Mouse (Mus musculus) CH12.LX (cell line): Measurements from ENCODE around the gene Pllp.

Source experiments
- BHLHE40 ChIP-seq: IDR thresholded peaks from 2 replicates; pipeline ENCODE4 v1.6.1; 2011; ENCODE audit warnings: mild to moderate bottlenecking, low read depth, low read length, improper control_type of control experiment
- CTCF ChIP-seq, 2 experiments: IDR thresholded peaks in 1 of 2; conservative IDR thresholded peaks in 1 of 2; 2 replicates each; pipeline ENCODE4 v1.5.1; 2011 to 2012; ENCODE audit warnings: low read depth in 2 of 2, low read length in 2 of 2, improper control_type of control experiment in 1 of 2, inconsistent platforms in 1 of 2, mild to moderate bottlenecking in 1 of 2, moderate library complexity in 1 of 2
- EP300 ChIP-seq: IDR thresholded peaks from 2 replicates; pipeline ENCODE4 v1.6.1; 2011; ENCODE audit warnings: low read length, improper control_type of control experiment
- GABPA ChIP-seq: IDR thresholded peaks from 2 replicates; pipeline ENCODE4 v1.6.1; 2012; ENCODE audit warnings: low read depth, low read length, improper control_type of control experiment, inconsistent platforms; ENCODE audit not compliant: insufficient replicate concordance
- KAT2A ChIP-seq: IDR thresholded peaks from 2 replicates; pipeline ENCODE4 v1.6.1; 2012; ENCODE audit warnings: low read length, improper control_type of control experiment, inconsistent platforms; ENCODE audit not compliant: insufficient replicate concordance
- MAFK ChIP-seq: IDR thresholded peaks from 2 replicates; pipeline ENCODE4 v1.6.1; 2011; ENCODE audit warnings: low read length, improper control_type of control experiment; ENCODE audit not compliant: insufficient replicate concordance
- MEF2A ChIP-seq: IDR thresholded peaks from 2 replicates; pipeline ENCODE4 v1.6.1; 2014; ENCODE audit warnings: low read depth, mild to moderate bottlenecking, inconsistent platforms, low read length, improper control_type of control experiment, borderline replicate concordance
- MXI1 ChIP-seq: IDR thresholded peaks from 2 replicates; pipeline ENCODE4 v1.6.1; 2011; ENCODE audit warnings: mild to moderate bottlenecking, low read depth, low read length, improper control_type of control experiment
- MYC ChIP-seq: IDR thresholded peaks from 2 replicates; pipeline ENCODE4 v1.6.1; 2011; ENCODE audit warnings: low read depth, mild to moderate bottlenecking, improper control_type of control experiment, low read length
- NRF1 ChIP-seq: IDR thresholded peaks from 2 replicates; pipeline ENCODE4 v1.6.1; 2014; ENCODE audit warnings: low read depth, mild to moderate bottlenecking, inconsistent platforms, low read length, improper control_type of control experiment, moderate library complexity
- POLR2A ChIP-seq: IDR thresholded peaks from 2 replicates; pipeline ENCODE4 v1.6.1; 2011; ENCODE audit warnings: low read depth, mild to moderate bottlenecking, improper control_type of control experiment, low read length
- TBP ChIP-seq: conservative IDR thresholded peaks from 2 replicates; pipeline ENCODE4 v1.6.1; 2011; ENCODE audit warnings: low read depth, low read length, improper control_type of control experiment
- UBTF ChIP-seq: IDR thresholded peaks from 2 replicates; pipeline ENCODE4 v1.6.1; 2012; ENCODE audit warnings: low read depth, mild to moderate bottlenecking, inconsistent platforms, low read length, improper control_type of control experiment, moderate library complexity
- ZNF384 ChIP-seq: IDR thresholded peaks from 2 replicates; pipeline ENCODE4 v1.6.1; 2012; ENCODE audit warnings: low read depth, low read length, improper control_type of control experiment, inconsistent platforms

- TF ChIP-seq POLR2A (no peak), MYC (no peak), EP300 (no peak), TBP (no peak), BHLHE40 (no peak), ZNF384 (no peak), CTCF (conservative IDR thresholded peaks at IDR 0.05 in 1 of 2, IDR thresholded peaks at IDR 0.05 in 1 of 2; ENCODE audit: low read depth in 2 of 2, low read length in 2 of 2) (no peak), MXI1 (no peak), UBTF (no peak), MAFK (no peak), KAT2A (no peak), GABPA (no peak), NRF1 (no peak), MEF2A (no peak)
Measured at GRCm38 (mm10) chr8:94700421-94700935, 4.4 kb upstream of the Pllp start.
